Mouse (Mus musculus) cerebellum, adult 9-10 months (tissue): ENCODE data around the gene Dmrt3.

Experiments used
- DNase-seq: peaks from one replicate; pipeline ENCODE4 v3.0.0; 2022

Gene Dmrt3

DNA sequence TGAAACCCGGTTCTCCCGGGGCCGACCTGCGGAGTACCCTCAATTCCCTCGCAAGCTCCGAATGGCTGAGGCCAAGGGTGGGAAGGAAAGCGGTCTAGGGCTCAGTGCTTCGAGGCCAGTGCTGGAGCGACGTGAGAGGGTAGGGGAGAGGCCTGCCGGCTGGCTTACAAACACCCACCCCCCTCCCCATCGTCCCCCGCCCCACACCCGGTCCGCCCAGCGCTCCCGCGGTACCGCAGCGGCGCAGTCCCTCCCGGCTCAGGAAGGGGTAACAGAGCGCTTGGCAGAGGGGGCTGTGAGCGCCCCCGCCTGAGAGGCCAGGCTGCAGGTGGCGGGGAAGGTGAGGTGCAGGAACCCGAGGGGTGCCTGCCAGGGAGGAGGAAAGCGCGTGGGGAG is at the start of gene Dmrt3:
Gene Dmrt3 (plus strand): TSS at position 287 of the 396 bp plus-strand sequence.
- DNase-seq, result no peak

DNA sequence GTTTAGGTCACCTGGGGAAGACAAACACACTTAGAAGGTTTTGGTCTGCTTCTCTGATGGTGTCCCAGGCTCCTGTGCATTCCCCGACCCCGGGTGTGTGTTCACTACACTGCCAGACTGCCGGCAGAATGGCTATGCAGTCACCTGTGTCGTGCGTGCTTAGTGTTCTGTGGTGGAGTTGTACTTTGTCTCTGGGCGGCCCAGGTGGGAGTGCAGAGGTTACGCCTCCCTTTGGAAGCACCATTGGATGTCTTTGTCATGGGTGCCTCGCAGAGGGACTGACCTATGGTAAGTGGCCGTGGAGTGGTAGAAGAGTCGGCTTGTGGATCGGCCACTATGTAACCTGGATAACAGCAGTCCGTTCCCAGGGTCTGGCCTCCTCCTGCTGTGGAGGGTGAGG is 45.7 kb upstream of the Dmrt3 start:
- no peak for DNase-seq

DNA sequence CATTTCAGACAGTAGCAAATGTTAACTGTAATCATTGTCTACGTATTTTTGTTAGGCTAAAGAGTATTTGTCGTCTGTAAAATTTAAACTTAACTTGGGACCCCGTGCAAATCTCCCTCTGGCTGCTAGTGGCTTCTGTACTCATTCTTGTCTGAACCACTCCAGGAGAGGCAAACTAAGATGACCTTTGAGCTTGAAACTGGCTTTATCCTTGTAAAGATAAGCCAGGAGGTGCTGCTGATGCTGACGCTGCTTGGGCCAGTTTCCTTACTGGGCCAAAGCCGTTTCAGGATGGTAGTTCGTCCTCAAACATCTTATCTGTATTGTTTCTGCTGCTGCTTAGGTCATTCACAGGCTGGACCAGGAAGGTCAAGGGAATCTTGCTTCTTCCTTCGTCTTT is 40.3 kb upstream of the Dmrt3 start:
- no peak for DNase-seq

DNA sequence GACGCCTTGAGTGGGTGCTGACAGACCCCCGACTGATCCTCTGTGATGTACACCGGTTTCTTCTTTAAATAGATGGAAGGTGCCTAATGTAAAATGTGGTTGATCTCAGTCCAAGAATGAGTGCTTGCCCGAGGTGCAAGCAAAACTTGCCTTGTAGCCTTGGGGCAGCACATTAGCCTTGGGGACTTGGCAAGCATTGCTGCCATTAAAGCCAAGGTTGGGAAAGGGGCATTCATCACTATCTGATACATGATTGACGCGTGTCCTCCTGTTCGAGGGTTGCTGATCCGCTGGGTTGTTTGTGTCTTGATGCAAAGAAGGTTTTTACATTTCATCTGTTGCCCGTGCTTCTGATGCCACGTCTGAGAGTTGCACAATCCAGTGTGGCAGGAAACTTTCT is 35.7 kb upstream of the Dmrt3 start:
- no peak for DNase-seq

DNA sequence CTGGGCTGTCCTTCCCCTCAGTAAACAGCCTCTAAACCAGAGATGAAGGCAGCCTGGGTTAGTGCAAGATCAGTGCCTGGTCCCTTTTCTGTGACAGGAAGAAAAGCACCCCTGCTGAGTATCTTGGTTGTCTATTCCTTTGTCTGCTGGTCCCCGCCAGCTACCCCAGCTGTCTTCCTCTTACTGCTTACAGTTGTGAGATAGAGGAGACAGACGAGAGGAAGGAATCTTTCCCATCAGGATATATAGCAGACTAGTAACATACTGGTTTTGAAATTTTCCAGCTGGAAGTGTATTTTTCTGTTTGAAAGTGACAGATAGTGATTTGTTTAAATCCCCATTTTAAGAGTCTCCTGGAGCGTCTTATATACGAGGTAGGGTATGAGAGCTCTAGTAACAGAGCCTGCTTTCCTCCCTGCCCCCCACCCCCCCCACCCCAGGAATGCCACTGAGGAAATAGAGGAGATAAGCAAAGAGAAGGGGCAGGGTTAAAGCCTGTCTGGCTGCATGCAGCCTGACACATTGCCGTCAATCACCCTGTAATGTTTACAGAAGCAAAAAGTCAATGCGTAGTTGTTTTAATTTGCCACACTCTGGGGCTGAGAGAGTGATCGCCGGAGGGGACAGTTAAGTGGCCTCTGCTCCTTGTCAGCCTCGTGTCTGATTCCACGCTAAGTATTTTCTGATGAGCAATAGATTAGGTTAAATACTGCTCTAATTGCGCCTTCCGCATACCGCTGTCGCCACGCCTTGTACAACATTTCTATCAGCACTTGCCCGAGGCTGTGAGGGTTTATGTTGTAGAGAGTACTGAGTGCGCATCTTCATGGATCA is 34.9 kb upstream of the Dmrt3 start:
- no peak for DNase-seq

DNA sequence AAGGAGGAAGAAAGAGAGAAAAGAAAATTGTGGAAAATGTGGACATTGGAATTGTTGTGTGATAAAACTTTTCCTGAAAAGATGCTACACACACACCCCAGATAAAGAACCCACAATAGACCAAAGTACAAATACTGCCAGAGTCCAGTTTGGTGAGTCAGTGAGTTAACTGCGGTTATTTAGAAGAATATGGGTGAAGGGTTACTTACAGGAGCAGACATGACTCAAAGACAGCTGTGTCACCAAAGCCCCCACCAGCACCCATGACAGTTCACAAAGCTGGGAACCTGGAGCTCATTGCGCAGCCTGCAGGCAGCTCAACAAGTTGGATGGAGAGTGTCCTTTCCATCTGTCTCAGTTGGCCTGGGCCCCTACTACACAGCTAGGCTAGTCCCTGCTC is 31.7 kb upstream of the Dmrt3 start:
- no peak for DNase-seq

DNA sequence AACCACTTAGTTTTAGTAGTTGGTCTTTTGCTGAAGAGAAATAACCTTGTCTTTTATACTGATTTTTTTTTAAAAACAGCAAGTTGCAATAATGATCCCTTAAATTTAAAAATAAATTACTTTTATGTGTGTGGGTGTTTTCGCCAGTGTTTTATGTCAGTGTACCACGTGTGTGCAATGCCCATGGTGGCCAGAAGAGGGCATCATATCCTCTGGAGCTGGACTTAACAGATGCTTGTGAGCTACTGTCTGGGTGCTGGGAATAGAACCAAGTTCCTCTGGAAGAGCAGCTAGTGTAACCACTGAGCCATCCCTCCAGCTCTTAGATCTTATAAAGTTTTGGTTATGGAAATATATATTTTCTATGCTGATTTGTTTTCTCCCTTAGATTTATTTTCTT is 30.7 kb upstream of the Dmrt3 start:
- DNase-seq, result no peak

DNA sequence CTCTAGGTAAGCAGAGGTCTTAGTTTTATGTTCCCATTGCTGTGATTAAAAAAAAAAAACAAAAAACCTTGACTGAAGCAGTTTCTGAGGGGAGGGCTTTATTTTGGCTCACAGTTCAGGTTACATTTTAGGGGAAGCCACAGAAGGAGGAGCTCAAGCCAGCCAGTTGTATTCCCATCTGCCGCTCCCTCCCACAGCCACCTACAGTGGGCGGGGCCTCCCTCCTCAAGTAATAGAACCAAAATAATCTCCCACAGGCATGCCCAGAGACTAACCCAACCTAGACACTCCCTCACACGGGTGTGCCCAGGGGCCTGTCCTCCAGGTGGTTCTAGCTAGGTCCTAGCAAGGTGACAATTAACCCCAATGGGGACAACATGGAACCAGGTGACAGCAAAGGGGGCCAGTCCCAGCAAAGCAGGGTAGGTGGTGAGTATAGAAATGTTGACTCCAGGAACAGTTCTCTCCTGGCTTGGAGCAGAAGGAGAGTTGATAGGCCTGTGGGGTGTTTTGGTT is 12.3 kb upstream of the Dmrt3 start:
- no peak for DNase-seq

DNA sequence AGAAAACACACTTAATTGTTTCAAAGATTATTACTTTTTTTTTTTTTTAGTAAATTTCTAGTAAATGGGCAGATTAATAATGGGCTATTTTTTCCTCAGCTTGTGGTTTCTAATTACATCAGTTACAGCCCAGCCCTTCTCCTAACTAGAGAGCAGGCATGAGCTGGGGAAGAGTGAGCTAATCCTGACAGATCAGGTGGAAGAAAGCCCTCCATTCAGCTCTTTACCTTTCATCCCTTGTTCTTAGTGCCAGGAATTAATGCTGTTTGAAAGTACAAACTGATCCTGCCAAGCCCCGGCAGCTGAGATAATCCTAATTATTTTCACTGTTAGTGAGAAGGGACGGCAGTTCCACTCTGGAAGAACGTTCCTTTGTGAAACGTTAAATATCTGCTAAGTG is 11.5 kb upstream of the Dmrt3 start:
- no peak for DNase-seq

DNA sequence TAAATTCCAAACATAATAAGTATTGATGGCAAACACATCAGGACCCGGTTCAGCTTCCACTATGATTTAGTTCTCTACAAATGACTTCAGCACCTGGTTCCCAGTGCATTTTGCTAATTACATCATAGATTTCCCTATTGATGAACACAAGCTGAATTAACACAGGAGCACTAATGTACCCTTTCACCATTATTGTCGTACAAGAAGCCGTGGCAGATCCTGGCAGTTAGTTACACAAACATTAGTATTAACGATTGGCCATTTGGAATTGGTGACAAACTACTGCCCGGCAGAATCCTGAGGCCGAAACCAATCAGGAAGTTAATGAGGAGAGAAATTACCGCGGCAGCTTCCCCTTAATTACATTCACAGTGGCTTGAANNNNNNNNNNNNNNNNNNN is 8.1 kb upstream of the Dmrt3 start:
- DNase-seq, result no peak

DNA sequence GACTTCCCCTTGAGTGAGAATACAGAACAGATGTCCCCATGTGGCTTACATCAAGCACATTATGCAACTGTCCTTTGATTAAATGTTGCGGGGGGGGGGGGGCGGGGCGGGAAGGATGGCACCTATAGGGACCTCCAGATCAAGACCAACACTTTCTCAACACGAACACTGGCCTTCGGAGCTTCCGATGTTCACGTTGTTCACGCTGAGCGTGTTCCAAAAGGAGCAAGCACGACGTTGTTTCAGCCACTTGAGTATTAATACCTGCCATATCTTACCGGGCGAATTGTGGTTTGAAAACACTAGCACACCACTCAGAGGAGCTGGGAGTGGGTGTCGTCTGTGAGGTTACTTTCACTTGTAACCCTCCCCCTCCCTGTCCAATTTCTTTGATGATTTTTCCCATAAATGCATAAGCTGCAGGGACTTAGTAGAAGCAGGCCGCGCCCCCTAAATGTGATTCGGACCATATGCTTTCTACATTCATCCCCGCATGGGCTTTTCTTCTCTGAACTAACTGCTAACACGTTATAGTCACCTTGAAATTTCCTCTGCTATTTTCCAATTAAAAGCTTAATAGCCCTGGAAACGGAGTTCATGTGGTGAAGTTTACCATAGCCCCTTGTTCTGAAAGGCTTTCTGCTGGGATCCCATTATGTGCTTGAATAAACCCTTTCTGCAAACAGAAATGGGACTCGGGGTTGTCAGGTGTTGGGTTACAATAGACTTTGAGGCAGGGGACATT is 2.5 kb upstream of the Dmrt3 start:
- no peak for DNase-seq

DNA sequence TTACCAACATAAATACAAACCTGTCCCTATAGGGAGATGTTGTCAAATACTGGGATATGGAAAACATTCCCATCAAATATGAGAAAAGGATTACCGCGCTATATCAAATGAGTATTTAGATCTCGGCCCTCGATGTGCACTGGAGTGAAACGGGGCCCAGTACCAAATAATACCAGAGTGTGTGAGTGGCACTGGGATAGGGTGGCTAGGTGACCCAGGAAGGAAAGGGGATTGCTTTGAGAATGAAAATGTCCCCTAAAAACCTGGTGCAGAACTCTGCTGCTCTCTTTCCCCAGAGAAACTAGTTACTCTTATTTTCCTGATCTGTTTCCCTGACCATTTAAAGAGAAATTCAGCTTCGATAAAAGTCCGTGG is 1.9 kb upstream of the Dmrt3 start:
- DNase-seq, result no peak

DNA sequence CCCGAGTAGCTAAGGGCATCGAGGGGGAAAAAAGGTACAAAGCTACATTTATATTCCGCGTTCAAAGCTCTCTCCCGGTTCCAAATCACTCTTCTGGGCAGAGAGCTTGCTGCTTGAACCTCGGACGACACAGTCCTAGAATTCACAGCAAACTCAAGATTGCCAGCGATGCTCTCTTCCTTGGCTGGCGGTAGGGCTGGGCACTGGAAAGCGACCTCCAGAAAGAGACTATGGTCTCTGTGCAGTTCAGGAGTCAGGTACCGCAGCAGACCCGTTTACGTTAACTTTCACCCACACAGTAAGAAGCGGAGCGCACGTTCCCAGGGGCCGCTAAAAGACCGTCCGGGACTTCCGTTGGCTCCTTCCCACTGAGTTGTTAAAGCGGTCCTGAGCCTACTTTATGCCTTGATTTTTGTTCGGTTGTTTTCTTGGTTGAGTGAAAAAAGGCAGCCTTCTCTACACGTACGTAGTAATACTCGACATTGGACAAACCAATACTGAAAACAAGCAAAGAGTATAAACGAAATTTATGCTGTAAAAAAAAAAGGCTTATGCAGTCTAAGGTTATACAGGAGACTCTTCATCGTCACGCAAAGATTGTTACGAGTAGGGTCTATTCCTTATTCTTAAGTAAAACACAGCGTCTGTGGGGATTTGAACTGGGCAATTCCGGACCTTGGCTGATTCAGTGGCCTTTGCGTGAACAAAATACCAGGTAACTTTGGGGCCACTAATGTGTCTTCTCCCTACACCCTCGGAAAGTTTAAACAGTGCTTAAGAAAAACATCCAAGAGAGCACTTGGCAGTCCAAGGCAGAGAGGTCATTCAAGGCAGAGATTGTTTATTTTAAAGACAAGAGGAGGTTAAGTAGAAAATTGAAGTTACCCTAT is 895 bp upstream of the Dmrt3 start:
- DNase-seq, result no peak

DNA sequence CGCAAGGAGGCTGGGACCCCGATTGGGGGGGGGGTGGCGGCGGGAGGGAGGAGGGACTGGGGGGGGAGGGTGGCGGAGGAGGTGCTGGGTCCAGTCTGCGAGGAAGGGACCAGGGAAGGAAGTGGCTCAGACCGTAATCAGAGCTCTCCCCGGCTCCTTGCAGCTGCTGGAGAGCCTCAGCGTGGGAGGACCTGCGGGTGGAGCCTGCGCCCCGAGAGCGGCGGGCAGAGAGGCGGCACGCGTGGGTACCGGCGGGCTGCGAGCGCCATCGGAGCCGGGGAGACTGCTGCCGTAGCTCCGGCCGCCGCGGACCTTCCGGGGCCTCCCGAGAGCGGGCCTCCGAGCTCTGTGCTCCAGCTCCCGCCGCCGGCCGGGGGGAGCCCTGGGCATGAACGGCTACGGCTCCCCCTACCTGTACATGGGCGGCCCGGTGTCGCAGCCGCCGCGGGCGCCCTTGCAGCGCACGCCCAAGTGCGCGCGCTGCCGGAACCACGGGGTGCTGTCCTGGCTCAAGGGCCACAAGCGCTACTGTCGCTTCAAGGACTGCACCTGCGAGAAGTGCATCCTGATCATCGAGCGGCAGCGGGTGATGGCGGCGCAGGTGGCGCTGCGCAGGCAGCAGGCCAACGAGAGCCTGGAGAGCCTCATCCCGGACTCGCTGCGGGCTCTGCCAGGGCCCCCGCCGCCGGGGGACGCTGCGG is 460 bp downstream of the Dmrt3 start:
- no peak for DNase-seq

DNA sequence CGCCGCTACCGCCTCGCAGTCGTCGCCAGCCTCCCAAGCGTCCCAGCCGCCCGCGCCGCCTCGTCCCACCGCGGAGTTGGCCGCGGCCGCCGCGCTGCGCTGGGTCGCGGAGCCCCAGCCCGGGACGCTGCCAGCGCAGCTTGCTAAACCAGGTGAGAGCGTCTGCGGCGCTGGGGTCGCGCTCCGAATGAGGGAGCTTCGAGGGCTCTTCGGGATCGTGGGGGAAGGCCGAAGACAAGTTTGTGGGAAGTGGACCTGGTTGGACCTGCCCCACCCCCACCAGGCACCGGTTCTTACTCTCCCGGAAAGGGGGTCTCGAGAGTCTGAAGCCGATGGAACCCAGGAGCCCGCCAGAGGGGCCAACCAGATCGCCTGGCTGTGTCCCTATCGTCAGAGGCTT is 1.0 kb downstream of the Dmrt3 start:
- no peak for DNase-seq

DNA sequence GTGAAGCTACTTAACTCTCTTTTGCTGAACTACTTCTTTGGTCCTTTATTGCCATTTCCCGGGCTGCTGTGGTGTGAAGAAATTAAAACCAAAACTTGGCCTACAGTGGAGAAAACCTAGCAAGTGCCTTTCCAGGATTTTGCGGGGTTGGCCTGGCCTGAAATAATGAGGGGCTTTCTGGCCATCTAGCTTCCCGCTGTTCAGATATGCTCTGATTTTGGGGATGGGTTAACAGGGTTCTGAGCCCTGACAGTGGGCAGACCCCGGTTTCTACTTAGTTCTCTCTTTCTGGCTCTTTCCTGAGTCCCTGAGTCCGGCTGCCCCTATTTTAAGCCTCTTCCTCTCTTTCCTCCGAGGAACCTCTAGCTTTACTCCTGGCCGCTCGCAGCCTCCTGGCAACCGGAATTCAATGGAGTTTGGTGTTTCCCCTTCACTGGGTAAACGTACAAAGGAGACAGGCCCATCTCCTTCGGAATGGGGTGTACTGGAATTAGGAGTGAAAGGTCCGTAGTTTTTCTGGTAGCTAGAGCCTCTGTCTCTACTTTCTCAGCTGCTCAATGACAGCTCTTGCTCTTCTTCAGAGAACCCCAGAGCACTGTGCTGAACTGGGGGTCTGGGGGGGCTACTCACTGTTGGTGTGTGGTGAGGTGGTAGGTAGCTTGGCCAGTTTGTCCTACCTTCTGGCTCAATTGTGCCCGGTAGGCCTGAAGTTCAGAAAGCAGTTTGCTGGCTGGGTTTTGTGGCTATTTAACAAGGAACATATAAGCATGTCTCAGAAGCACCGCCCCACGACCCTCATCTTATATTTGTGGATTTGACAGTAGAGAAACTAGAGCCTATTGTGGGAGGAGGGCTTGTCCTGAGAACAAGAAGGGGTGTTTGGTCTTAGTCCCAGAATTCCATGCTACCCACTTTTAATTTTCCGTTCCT is 2.0 kb downstream of the Dmrt3 start:
- DNase-seq, result no peak

DNA sequence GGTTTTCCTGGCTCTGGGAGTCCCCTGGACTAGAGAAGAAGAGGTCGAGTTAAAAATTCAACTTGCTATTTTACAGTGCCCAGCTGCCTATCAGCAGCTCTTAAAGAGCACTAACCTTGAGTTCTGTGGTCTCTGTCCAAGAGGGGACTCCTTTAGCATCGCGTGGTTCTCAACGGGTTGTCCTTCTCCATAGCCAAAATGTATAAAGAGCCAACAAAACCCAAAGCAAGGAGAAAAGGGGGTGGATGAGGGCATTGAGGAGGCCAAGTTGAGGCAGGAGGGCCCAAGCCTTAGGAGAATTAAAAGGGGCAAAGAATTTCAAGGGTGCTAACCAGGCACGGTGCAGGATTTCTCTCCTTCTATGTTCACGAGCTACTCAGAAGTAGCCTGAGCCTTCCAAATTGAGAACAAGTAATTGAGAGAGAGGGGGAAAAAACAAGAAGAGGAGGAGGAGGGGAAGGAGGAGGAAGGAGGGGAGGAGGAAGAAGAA is 2.8 kb downstream of the Dmrt3 start:
- no peak for DNase-seq

DNA sequence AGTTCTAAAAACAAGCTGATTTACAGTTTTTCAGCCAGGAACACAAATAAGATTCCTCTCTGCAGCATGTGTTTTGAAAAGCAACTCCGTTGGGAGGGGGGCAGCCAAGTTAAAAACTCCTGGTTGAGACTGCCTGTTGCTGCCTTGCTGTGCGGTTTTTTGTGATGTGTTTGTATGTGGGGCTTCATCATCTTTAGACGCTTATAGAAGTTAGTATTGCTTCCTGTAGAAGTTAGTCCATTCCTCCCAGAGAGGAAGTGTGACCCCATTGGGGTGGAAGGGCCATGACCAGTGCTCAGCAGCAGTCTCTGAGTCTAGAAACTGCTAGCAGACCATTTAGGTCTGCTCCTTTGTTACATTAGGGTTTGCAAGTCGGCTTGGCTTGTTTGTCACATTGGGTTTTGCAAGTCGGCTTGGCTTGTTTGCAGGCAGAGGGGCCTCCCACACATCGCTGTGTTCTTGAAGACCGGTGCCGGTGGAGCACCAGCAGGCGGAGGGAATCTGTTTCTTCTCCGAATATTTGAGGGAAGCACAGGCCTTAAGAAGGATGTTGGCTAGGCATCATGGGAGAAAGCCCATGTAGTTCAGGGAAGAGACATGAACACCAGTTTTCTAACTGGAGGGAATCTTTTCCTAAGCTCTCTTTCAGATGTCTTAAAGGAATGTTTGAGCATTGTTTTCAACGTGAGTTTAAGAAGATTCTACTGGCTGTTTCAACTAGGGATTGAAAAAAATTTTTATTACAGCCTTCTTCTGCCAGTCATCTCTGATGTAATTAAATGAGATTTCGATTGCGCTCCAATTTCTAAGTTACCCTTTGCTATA is 3.6 kb downstream of the Dmrt3 start:
- no peak for DNase-seq

DNA sequence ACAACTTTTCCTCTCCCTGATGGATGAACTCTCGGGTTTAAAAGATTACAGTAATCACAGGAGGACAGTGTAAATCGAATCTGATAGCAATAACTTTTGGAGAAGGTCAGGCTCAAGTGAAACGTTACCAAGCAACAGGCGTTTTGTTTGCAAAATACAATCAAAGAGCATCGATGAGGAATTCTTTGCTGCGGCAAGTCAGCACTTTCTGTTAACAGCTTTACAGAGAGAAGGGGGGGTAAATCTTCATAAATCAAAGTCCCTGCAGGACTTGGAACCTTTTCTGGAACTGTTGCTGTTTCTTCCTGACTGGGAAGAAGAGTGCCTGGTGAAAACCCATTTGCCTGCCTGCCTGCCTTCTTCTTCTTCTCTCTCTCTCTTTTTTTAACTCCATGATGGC is 5.8 kb downstream of the Dmrt3 start:
- no peak for DNase-seq
